In genomic region chr4:94999249-94999648, GRCm38 (mm10) we compare ENCODE assay signal across 9 mouse cellular contexts. TPM values are rescaled to one million over a fixed set of nuclear protein-coding genes. Genes with fewer than 3 reads are reported as not detected.
DNase-seq lines count a peak whose midpoint lies in the region; ATAC-seq and TF ChIP-seq lines count a peak whose summit lies in the region.
"Had no signal": no experiment of that assay in that cellular context is flagged by ENCODE, and none has a peak within 500 bp of the region (broad histone marks: within the 10 kb centered on the region; RNA-seq: fewer than 3 reads in every experiment).

No protein-coding gene starts in this region.

- H3K27me3 ChIP-seq in hindbrain, postnatal 0 days (ENCODE audit: insufficient read depth, low read length): no peaks in the 10 kb centered on the region
- H3K27me3 ChIP-seq in hindbrain, embryonic 10.5 days (ENCODE audit: insufficient read depth, poor library complexity, severe bottlenecking): no peaks in the 10 kb centered on the region

- H3K9ac ChIP-seq in hindbrain, postnatal 0 days (replicated peaks; ENCODE audit: low read length): no peak overlapping the region

- H3K27ac ChIP-seq in hindbrain, postnatal 0 days: no peak overlapping the region
- no peak overlapping the region for H3K27ac ChIP-seq in hindbrain, embryonic 10.5 days

- DNase-seq in hindbrain, postnatal 0 days (ENCODE audit: low spot score): no peak
- DNase-seq in hindbrain, embryonic 10.5 days (ENCODE audit: low spot score): no peak
- DNase-seq in thymus, postnatal 0 days (ENCODE audit: low spot score): peak; percentile 19
- no peak for DNase-seq in thymus, adult 18-20 months
- DNase-seq in lung, postnatal 10 days: peak; percentile 40
- no peak for DNase-seq in urinary bladder, postnatal 14 days (ENCODE audit: low spot score)
- DNase-seq in T-cell, adult 2 months (ENCODE audit: low spot score): no peak
- DNase-seq in gastrocnemius, postnatal 14 days: no peak
- DNase-seq: adrenal gland, adult 8-10 months had no signal

- no peak overlapping the region for H3K4me2 ChIP-seq in hindbrain, postnatal 0 days (ENCODE audit: low read depth, low read length)

- ATAC-seq in hindbrain, postnatal 0 days: no peak

- peak; percentile 48 for TF ChIP-seq CTCF in hindbrain, postnatal 0 days (IDR thresholded peaks at IDR 0.05; ENCODE audit: low read depth)

- no peak overlapping the region for H3K4me3 ChIP-seq in hindbrain, postnatal 0 days (ENCODE audit: low read length)
- H3K4me3 ChIP-seq in hindbrain, embryonic 10.5 days: no peak overlapping the region

- WGBS in hindbrain, postnatal 0 days: 67% methylated on average over 3 of the region's 3 CpGs
- WGBS in hindbrain, embryonic 10.5 days: 69% methylated on average over 3 of the region's 3 CpGs

- intact Hi-C loops in gastrocnemius, postnatal 14 days (cut with DNase I; ENCODE audit: low total_unique reads): no loop called here

- H3K9me3 ChIP-seq in hindbrain, postnatal 0 days (ENCODE audit: low read length): no peaks in the 10 kb centered on the region
- no peaks in the 10 kb centered on the region for H3K9me3 ChIP-seq in hindbrain, embryonic 10.5 days

- H3K4me1 ChIP-seq in hindbrain, postnatal 0 days (ENCODE audit: insufficient read depth, low read length): no peaks in the 10 kb centered on the region
- H3K4me1 ChIP-seq in hindbrain, embryonic 10.5 days (replicated peaks): no peaks in the 10 kb centered on the region

- H3K36me3 ChIP-seq in hindbrain, postnatal 0 days (ENCODE audit: insufficient read depth, low read length): no peaks in the 10 kb centered on the region
- H3K36me3 ChIP-seq in hindbrain, embryonic 10.5 days: no peaks in the 10 kb centered on the region

RNA-seq across cellular contexts. Expression of gene Mysm1, which starts 20.3 kb away (rescaled TPM):
- total RNA-seq in hindbrain, postnatal 0 days (2014; rRNA removed): 18.9 and 36.8 TPM in 2 replicates
- 30.1 and 31.1 TPM in 2 replicates for polyA plus RNA-seq in hindbrain, postnatal 0 days (2015; fragmentation: Nextera tagmentation; extraction: Ambion mirVana)
- 23.1 and 27.5 TPM in 2 replicates for polyA plus RNA-seq in hindbrain, embryonic 10.5 days (2016; fragmentation: Nextera tagmentation; extraction: Ambion mirVana)
- 24.5 and 34.0 TPM in 2 replicates for polyA plus RNA-seq in thymus, postnatal 0 days (2015; fragmentation: Nextera tagmentation; extraction: Ambion mirVana)
- total RNA-seq in gastrocnemius, postnatal 14 days (2021): 1 to 10 TPM; 8.5 to 9.0 TPM

RNA-seq across cellular contexts. Expression of gene Jun, which starts 52.8 kb away (rescaled TPM):
- 74.4 and 86.4 TPM in 2 replicates for total RNA-seq in hindbrain, postnatal 0 days (2014; rRNA removed)
- polyA plus RNA-seq in hindbrain, postnatal 0 days (2015; fragmentation: Nextera tagmentation; extraction: Ambion mirVana): 57.5 and 59.9 TPM in 2 replicates
- 63.7 and 64.6 TPM in 2 replicates for polyA plus RNA-seq in hindbrain, embryonic 10.5 days (2016; fragmentation: Nextera tagmentation; extraction: Ambion mirVana)
- 10.3 and 11.3 TPM in 2 replicates for polyA plus RNA-seq in thymus, postnatal 0 days (2015; fragmentation: Nextera tagmentation; extraction: Ambion mirVana)
- total RNA-seq in gastrocnemius, postnatal 14 days (2021): 10 to 100 TPM; 37.6 to 54.8 TPM

Comparison
In these comparisons a context has a peak if more than half of its experiments do, and no peak if none do; other contexts are left out.
1. DNase-seq: peak in thymus, postnatal 0 days (single experiment) and lung, postnatal 10 days (single experiment); none in hindbrain, postnatal 0 days (single experiment), hindbrain, embryonic 10.5 days (single experiment), thymus, adult 18-20 months (0 of 2), urinary bladder, postnatal 14 days (single experiment), T-cell, adult 2 months (single experiment) and gastrocnemius, postnatal 14 days (single experiment).